Mouse (Mus musculus): ENCODE measurements around the gene Afp.

Afp gene

GRCm38 (mm10) chr5:90490518-90490917 is at the start of gene Afp:
Afp (plus strand) TSS chr5:90490737.
- no peak for DNase-seq

- no peak for DNase-seq
Measured at GRCm38 (mm10) chr5:90447577-90447976, 43.0 kb upstream of the Afp start.

- DNase-seq: no peak
Measured at GRCm38 (mm10) chr5:90449961-90450360, 40.6 kb upstream of the Afp start.

- DNase-seq: no peak
Measured at GRCm38 (mm10) chr5:90452711-90453110, 37.8 kb upstream of the Afp start.

GRCm38 (mm10) chr5:90457241-90457640 is 33.3 kb upstream of the Afp start:
- DNase-seq: no peak

- DNase-seq: no peak
Measured at GRCm38 (mm10) chr5:90458727-90459126, 31.8 kb upstream of the Afp start.

- no peak for DNase-seq
Measured at GRCm38 (mm10) chr5:90460619-90461018, 29.9 kb upstream of the Afp start, which contains the start of gene Alb. Alb (plus strand) TSS chr5:90460897.

- no peak for DNase-seq
Measured at GRCm38 (mm10) chr5:90466806-90467205, 23.7 kb upstream of the Afp start.

- DNase-seq: no peak
Measured at GRCm38 (mm10) chr5:90467245-90467644, 23.3 kb upstream of the Afp start.

GRCm38 (mm10) chr5:90470836-90471235 is 19.7 kb upstream of the Afp start:
- DNase-seq: no peak

- DNase-seq: no peak
Measured at GRCm38 (mm10) chr5:90473902-90474301, 16.6 kb upstream of the Afp start.

- no peak for DNase-seq
Measured at GRCm38 (mm10) chr5:90474369-90474768, 16.2 kb upstream of the Afp start.

- no peak for DNase-seq
Measured at GRCm38 (mm10) chr5:90476741-90477140, 13.8 kb upstream of the Afp start.

- no peak for DNase-seq
Measured at GRCm38 (mm10) chr5:90477308-90478140, 13.0 kb upstream of the Afp start.

GRCm38 (mm10) chr5:90478886-90479285 is 11.7 kb upstream of the Afp start:
- no peak for DNase-seq

- no peak for DNase-seq
Measured at GRCm38 (mm10) chr5:90485597-90485996, 4.9 kb upstream of the Afp start.

GRCm38 (mm10) chr5:90488323-90488722 is 2.2 kb upstream of the Afp start:
- DNase-seq: no peak

- no peak for DNase-seq
Measured at GRCm38 (mm10) chr5:90492440-90492839, 1.9 kb downstream of the Afp start.

GRCm38 (mm10) chr5:90494308-90494707 is 3.8 kb downstream of the Afp start:
- no peak for DNase-seq

- no peak for DNase-seq
Measured at GRCm38 (mm10) chr5:90499509-90499908, 9.0 kb downstream of the Afp start.

- peak; percentile 23 for DNase-seq
Measured at GRCm38 (mm10) chr5:90500714-90501113, 10.2 kb downstream of the Afp start.

GRCm38 (mm10) chr5:90501752-90502151 is 11.2 kb downstream of the Afp start:
- DNase-seq: no peak

GRCm38 (mm10) chr5:90504742-90505141 is 14.2 kb downstream of the Afp start:
- DNase-seq: no peak

GRCm38 (mm10) chr5:90506507-90506906 is 16.0 kb downstream of the Afp start:
- no peak for DNase-seq

GRCm38 (mm10) chr5:90507411-90507949 is 16.9 kb downstream of the Afp start:
- no peak for DNase-seq

All from cerebellum, adult 11-12 months (tissue).